Mouse (Mus musculus) neural tube, embryonic 14.5 days (tissue): ENCODE measurements around the gene Acbd6. TPM values are rescaled to one million over a fixed set of nuclear protein-coding genes. Genes with fewer than 3 reads are reported as not detected.

ENCODE experiments used
- ATAC-seq: fragments of 200-750 bp; cut with Nextera tagmentation; 2 replicates; pipeline ENCODE4 v1.8.0; 2017; ENCODE audit warnings: low read depth, mild to moderate bottlenecking, moderate TSS enrichment, moderate library complexity
- H3K27ac ChIP-seq: fragments of 300-500 bp; sonication (generic); 2 replicates; pipeline ENCODE4 v1.5.1; 2014; ENCODE audit warnings: low read depth, mild to moderate bottlenecking, control low read depth, low read length, moderate library complexity, mixed read lengths
- H3K27me3 ChIP-seq: fragments of 300-500 bp; sonication (generic); 2 replicates; pipeline ENCODE4 v1.6.1; 2014; ENCODE audit warnings: low read length; ENCODE audit not compliant: control insufficient read depth, insufficient read depth
- H3K36me3 ChIP-seq: fragments of 300-500 bp; sonication (generic); 2 replicates; pipeline ENCODE4 v1.6.1; 2014; ENCODE audit warnings: low read length, mixed read lengths; ENCODE audit not compliant: control insufficient read depth, insufficient read depth
- H3K4me1 ChIP-seq: fragments of 300-500 bp; sonication (generic); 2 replicates; pipeline ENCODE4 v1.6.1; 2014; ENCODE audit warnings: low read length; ENCODE audit not compliant: control insufficient read depth, insufficient read depth
- H3K4me2 ChIP-seq: fragments of 300-500 bp; sonication (generic); 2 replicates; pipeline ENCODE4 v1.6.1; 2014; ENCODE audit warnings: mild to moderate bottlenecking, low read depth, low read length, control low read depth
- H3K4me3 ChIP-seq: fragments of 300-500 bp; sonication (generic); 2 replicates; pipeline ENCODE4 v1.5.1; 2014; ENCODE audit warnings: low read depth, low read length, control low read depth, mixed read lengths
- H3K9ac ChIP-seq: fragments of 300-500 bp; sonication (generic); replicated peaks from 2 replicates; pipeline ENCODE4 v1.6.1; 2014; ENCODE audit warnings: low read depth, mild to moderate bottlenecking, control low read depth, low read length, mixed read lengths
- H3K9me3 ChIP-seq: fragments of 300-500 bp; sonication (generic); 2 replicates; pipeline ENCODE4 v1.6.1; 2016; ENCODE audit warnings: low read length; ENCODE audit not compliant: control insufficient read depth
- WGBS: fragments of 180-500 bp; shearing (Covaris S2); extraction: QIAGEN DNeasy Blood & Tissue Kit; methylation state at CpG from one replicate; pipeline ENCODE4 v1.1.7; 2014; 5-methylcytosine and 5-hydroxymethylcytosine counted together
- polyA plus RNA-seq: library from polyadenylated mRNA; unstranded; fragments of >200 nt; fragmentation: Nextera tagmentation; extraction: Ambion mirVana; gene quantifications from 2 replicates; pipeline ENCODE4 v1.2.1, GENCODE M21; 2014

The Acbd6 gene
- polyA plus RNA-seq, 1 experiment from 2014 or later, result 108 TPM

DNA sequence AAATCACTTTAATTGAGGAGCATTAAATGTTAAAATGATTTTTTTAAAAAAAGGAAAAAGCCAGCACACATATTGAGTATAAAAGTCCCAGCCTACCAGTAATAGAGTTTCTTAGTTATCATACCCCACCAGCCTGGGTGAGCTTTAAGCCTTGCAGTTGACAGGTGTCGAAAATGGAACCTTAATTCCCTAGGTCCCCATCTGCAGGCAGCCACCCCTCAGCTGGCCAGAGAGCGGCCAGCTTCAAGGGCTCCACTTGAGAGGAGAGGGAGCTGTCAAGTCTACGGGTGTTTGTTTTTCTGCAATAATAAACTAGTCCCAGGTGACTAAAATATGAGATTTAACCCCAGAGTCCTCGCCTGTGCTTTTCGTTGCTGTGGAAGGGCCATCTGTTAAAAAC lies 135.5 kb downstream of the Acbd6 start:
- no peak overlapping the region for H3K4me3 ChIP-seq
- ATAC-seq, result peak; percentile 68
- H3K4me2 ChIP-seq, result no peak overlapping the region
- WGBS, result 23% methylated on average over 5 of the region's 5 CpGs
- H3K36me3 ChIP-seq, result no peaks in the 10 kb centered on the region
- H3K27ac ChIP-seq, result no peak overlapping the region
- no peaks in the 10 kb centered on the region for H3K9me3 ChIP-seq
- no peak overlapping the region for H3K9ac ChIP-seq
- H3K4me1 ChIP-seq, result 0 out of 2 replicates have a peak, but pooled peaks cover 3% of the 10 kb centered on the region
- no peaks in the 10 kb centered on the region for H3K27me3 ChIP-seq

- Histone ChIP-seq H3K9me3 (no peaks in the 10 kb centered on the region), H3K4me1 (0 out of 2 replicates have a peak, but pooled peaks cover 4% of the 10 kb centered on the region), H3K27me3 (no peaks in the 10 kb centered on the region; the same call in 1 of the 2 replicates), H3K4me3 (no peak overlapping the region), H3K27ac (no peak overlapping the region), H3K36me3 (no peaks in the 10 kb centered on the region), H3K9ac (no peak overlapping the region), H3K4me2 (no peak overlapping the region; the same call in 1 of the 2 replicates)
- peak; percentile 73; the same call in 1 of the 2 replicates for ATAC-seq
- 26% methylated on average over 17 of the region's 17 CpGs for WGBS
These were observed 140.6 kb downstream of the Acbd6 start for GRCm38 (mm10) chr1:155698373-155699159.

GRCm38 (mm10) chr1:155700886-155701285 lies 143.0 kb downstream of the Acbd6 start:
- H3K36me3 ChIP-seq, result no peaks in the 10 kb centered on the region
- 0 out of 2 replicates have a peak, but pooled peaks cover 4% of the 10 kb centered on the region for H3K4me1 ChIP-seq
- H3K4me2 ChIP-seq, result no peak overlapping the region
- no peak overlapping the region for H3K27ac ChIP-seq
- no peak overlapping the region for H3K9ac ChIP-seq
- no peak overlapping the region for H3K4me3 ChIP-seq
- H3K9me3 ChIP-seq, result no peaks in the 10 kb centered on the region
- H3K27me3 ChIP-seq, result no peaks in the 10 kb centered on the region; the same call in 1 of the 2 replicates
- no peak for ATAC-seq

GRCm38 (mm10) chr1:155703191-155703680 lies 145.3 kb downstream of the Acbd6 start:
- H3K27me3 ChIP-seq, result no peaks in the 10 kb centered on the region; the same call in 1 of the 2 replicates
- H3K4me3 ChIP-seq, result no peak overlapping the region
- no peaks in the 10 kb centered on the region for H3K9me3 ChIP-seq
- H3K4me2 ChIP-seq, result no peak overlapping the region
- no peak overlapping the region for H3K9ac ChIP-seq
- H3K27ac ChIP-seq, result no peak overlapping the region
- no peak for ATAC-seq
- no peaks in the 10 kb centered on the region for H3K36me3 ChIP-seq
- H3K4me1 ChIP-seq, result 0 out of 2 replicates have a peak, but pooled peaks cover 2% of the 10 kb centered on the region
- WGBS, result 91% methylated on average over 5 of the region's 5 CpGs

DNA sequence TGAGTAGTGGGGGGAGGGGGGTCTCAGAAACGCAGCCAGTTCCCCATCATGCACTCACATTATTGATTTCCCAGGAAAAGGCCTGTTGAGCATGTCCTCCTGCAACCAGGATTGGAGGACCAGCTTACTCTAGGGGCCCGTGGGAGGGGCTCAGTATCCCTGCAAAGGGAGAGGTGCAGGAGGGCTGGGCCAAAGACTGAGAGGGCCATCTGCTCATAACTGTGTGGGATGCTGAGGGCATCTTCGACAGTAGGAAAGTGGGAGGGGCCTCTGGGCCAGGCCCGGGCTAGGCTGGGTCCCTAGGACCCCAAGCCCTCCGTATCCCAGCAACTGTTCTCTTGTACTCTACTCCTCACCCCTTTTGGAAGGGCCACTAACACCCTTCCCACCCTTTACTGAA lies 146.3 kb downstream of the Acbd6 start:
- Histone ChIP-seq H3K4me3 (no peak overlapping the region), H3K4me2 (no peak overlapping the region), H3K4me1 (no peaks in the 10 kb centered on the region), H3K9ac (no peak overlapping the region), H3K27ac (no peak overlapping the region), H3K9me3 (no peaks in the 10 kb centered on the region), H3K36me3 (no peaks in the 10 kb centered on the region), H3K27me3 (no peaks in the 10 kb centered on the region; the same call in 1 of the 2 replicates)
- 45% methylated on average over 5 of the region's 5 CpGs for WGBS
- peak; percentile 36; the same call in 1 of the 2 replicates for ATAC-seq

DNA sequence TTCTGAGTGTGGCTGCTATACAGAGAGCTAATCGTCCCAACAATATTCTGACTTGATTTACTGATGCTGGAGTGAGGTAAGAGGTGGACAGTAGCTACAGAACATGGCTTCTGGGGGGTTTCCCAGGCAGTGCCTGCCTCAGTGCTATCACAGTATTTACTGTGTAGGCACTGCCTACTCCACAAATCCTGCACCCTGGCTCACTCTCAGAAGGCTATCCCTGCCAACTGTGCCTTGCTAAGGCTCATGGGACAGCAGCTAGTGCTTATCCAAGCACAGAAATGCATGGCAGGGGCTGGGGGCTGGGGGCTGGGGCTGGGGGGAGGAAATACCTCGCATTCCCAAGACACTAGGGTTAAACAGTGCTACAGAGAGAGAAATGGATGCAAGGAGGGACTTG lies 155.4 kb downstream of the Acbd6 start:
- WGBS, result 58% methylated on average over 2 of the region's 2 CpGs

GRCm38 (mm10) chr1:155715366-155715765 lies 157.4 kb downstream of the Acbd6 start:
- H3K27ac ChIP-seq, result no peak overlapping the region
- H3K4me1 ChIP-seq, result no peaks in the 10 kb centered on the region
- no peak overlapping the region for H3K9ac ChIP-seq
- no peak overlapping the region for H3K4me3 ChIP-seq
- no peak overlapping the region for H3K4me2 ChIP-seq
- no peaks in the 10 kb centered on the region for H3K9me3 ChIP-seq
- H3K36me3 ChIP-seq, result no peaks in the 10 kb centered on the region
- H3K27me3 ChIP-seq, result no peaks in the 10 kb centered on the region
- no peak for ATAC-seq

More for the DNA sequence above, 155.4 kb downstream of the Acbd6 start:
- Histone ChIP-seq H3K9ac (no peak overlapping the region), H3K36me3 (no peaks in the 10 kb centered on the region), H3K4me2 (no peak overlapping the region), H3K27me3 (no peaks in the 10 kb centered on the region), H3K4me3 (no peak overlapping the region), H3K27ac (no peak overlapping the region), H3K9me3 (no peaks in the 10 kb centered on the region), H3K4me1 (no peaks in the 10 kb centered on the region)
- no peak for ATAC-seq

- Histone ChIP-seq H3K36me3 (no peaks in the 10 kb centered on the region), H3K9me3 (no peaks in the 10 kb centered on the region), H3K4me2 (no peak overlapping the region), H3K27me3 (no peaks in the 10 kb centered on the region), H3K9ac (no peak overlapping the region), H3K4me3 (no peak overlapping the region), H3K27ac (no peak overlapping the region), H3K4me1 (no peaks in the 10 kb centered on the region)
- no peak for ATAC-seq
- WGBS, result 93% methylated on average over 12 of the region's 12 CpGs
These were observed 159.4 kb downstream of the Acbd6 start for GRCm38 (mm10) chr1:155717301-155717700.

DNA sequence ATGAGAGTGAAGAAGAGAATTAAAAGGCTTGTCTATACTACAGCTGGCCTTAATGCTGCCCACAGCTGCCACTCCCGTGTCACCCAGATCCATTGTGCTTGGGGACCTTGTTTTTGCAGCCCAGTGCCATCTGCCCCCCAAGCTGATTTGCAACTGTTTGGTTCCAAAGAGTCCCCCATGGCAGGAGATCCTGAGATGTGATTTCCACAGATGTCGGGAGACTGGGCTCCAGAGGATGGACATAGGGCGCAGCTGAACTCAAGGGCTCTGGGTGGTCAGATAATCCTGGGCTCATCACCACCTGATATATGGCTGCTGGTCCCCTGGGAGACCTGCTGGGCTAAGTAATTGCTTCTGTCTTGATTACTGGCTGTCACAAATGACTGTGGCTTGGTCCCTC lies 160.9 kb downstream of the Acbd6 start:
- Histone ChIP-seq H3K9ac (no peak overlapping the region), H3K36me3 (no peaks in the 10 kb centered on the region), H3K4me2 (no peak overlapping the region), H3K27me3 (peaks cover 6% of the 10 kb centered on the region; the same call in 1 of the 2 replicates), H3K9me3 (no peaks in the 10 kb centered on the region), H3K4me3 (no peak overlapping the region), H3K27ac (no peak overlapping the region), H3K4me1 (no peaks in the 10 kb centered on the region)
- 41% methylated on average over 3 of the region's 3 CpGs for WGBS
- ATAC-seq, result no peak
